Mouse (Mus musculus) embryonic facial prominence, embryonic 12.5 days (tissue): ENCODE measurements around the gene Gfod1. TPM values are rescaled to one million over a fixed set of nuclear protein-coding genes. Genes with fewer than 3 reads are reported as not detected.

Experiments used
- ATAC-seq: fragments of 200-750 bp; cut with Nextera tagmentation; 2 replicates; pipeline ENCODE4 v1.8.0; 2017; ENCODE audit not compliant: insufficient number of reproducible peaks, insufficient read depth, low FRiP score, low TSS enrichment
- H3K27ac ChIP-seq: fragments of 300-500 bp; sonication (generic); 2 replicates; pipeline ENCODE4 v1.5.1; 2016; ENCODE audit warnings: mild to moderate bottlenecking
- H3K27me3 ChIP-seq: fragments of 300-500 bp; sonication (generic); 2 replicates; pipeline ENCODE4 v1.6.1; 2016; ENCODE audit warnings: mild to moderate bottlenecking, moderate library complexity
- H3K36me3 ChIP-seq: fragments of 300-500 bp; sonication (generic); 2 replicates; pipeline ENCODE4 v1.6.1; 2016; ENCODE audit warnings: mild to moderate bottlenecking
- H3K4me1 ChIP-seq: fragments of 300-500 bp; sonication (generic); 2 replicates; pipeline ENCODE4 v1.6.1; 2016
- H3K4me2 ChIP-seq: fragments of 300-500 bp; sonication (generic); replicated peaks from 2 replicates; pipeline ENCODE4 v1.6.1; 2016; ENCODE audit warnings: mild to moderate bottlenecking, moderate library complexity
- H3K4me3 ChIP-seq: fragments of 300-500 bp; sonication (generic); 2 replicates; pipeline ENCODE4 v1.5.1; 2016; ENCODE audit warnings: mild to moderate bottlenecking
- H3K9ac ChIP-seq: fragments of 300-500 bp; sonication (generic); 2 replicates; pipeline ENCODE4 v1.6.1; 2016; ENCODE audit warnings: mild to moderate bottlenecking, moderate library complexity
- H3K9me3 ChIP-seq: fragments of 300-500 bp; sonication (generic); 2 replicates; pipeline ENCODE4 v1.6.1; 2016; ENCODE audit warnings: mild to moderate bottlenecking, moderate library complexity
- WGBS: fragments of 180-500 bp; shearing (Covaris S2); methylation state at CpG from one replicate; pipeline ENCODE4 v1.1.7; 2016; 5-methylcytosine and 5-hydroxymethylcytosine counted together
- polyA plus RNA-seq: library from polyadenylated mRNA; unstranded; fragments of >200 nt; fragmentation: Nextera tagmentation; extraction: Ambion mirVana; gene quantifications from 2 replicates; pipeline ENCODE4 v1.2.1, GENCODE M21; 2016

Gfod1 gene
- polyA plus RNA-seq, 1 experiment from 2014 or later, result 0.87 TPM

- Histone ChIP-seq H3K4me1 (peaks cover 27% of the 10 kb centered on the region), H3K36me3 (no peaks in the 10 kb centered on the region), H3K27ac (no peak overlapping the region), H3K9me3 (no peaks in the 10 kb centered on the region), H3K27me3 (no peaks in the 10 kb centered on the region), H3K4me2 (no peak overlapping the region), H3K9ac (no peak overlapping the region), H3K4me3 (no peak overlapping the region)
- 66% methylated on average over 6 of the region's 6 CpGs for WGBS
- no peak for ATAC-seq
These were observed 75.8 kb downstream of the Gfod1 start for GRCm38 (mm10) chr13:43228141-43228540.

- Histone ChIP-seq H3K9ac (no peak overlapping the region), H3K9me3 (no peaks in the 10 kb centered on the region), H3K4me1 (peaks cover 10% of the 10 kb centered on the region), H3K4me2 (no peak overlapping the region), H3K4me3 (no peak overlapping the region), H3K27ac (no peak overlapping the region), H3K36me3 (no peaks in the 10 kb centered on the region), H3K27me3 (no peaks in the 10 kb centered on the region)
- 72% methylated on average over 10 of the region's 10 CpGs for WGBS
- no peak for ATAC-seq
These were observed 77.9 kb downstream of the Gfod1 start for GRCm38 (mm10) chr13:43226041-43226440.

- Histone ChIP-seq H3K9me3 (no peaks in the 10 kb centered on the region), H3K36me3 (no peaks in the 10 kb centered on the region), H3K4me1 (peaks cover 2% of the 10 kb centered on the region), H3K27ac (no peak overlapping the region), H3K4me3 (no peak overlapping the region), H3K4me2 (no peak overlapping the region), H3K9ac (no peak overlapping the region), H3K27me3 (no peaks in the 10 kb centered on the region)
- no peak for ATAC-seq
- WGBS, result 69% methylated on average over 5 of the region's 5 CpGs
These were observed 78.8 kb downstream of the Gfod1 start for GRCm38 (mm10) chr13:43225161-43225560.

- Histone ChIP-seq H3K4me1 (0 out of 2 replicates have a peak, but pooled peaks cover 6% of the 10 kb centered on the region), H3K4me2 (no peak overlapping the region), H3K9me3 (no peaks in the 10 kb centered on the region), H3K4me3 (no peak overlapping the region), H3K27ac (no peak overlapping the region), H3K36me3 (no peaks in the 10 kb centered on the region), H3K9ac (no peak overlapping the region), H3K27me3 (no peaks in the 10 kb centered on the region)
- ATAC-seq, result no peak
- 78% methylated on average over 1 of the region's 1 CpGs for WGBS
These were observed 81.9 kb downstream of the Gfod1 start for GRCm38 (mm10) chr13:43222084-43222483.

GRCm38 (mm10) chr13:43221290-43221689 is 82.7 kb downstream of the Gfod1 start:
- no peak for ATAC-seq
- WGBS, result 89% methylated on average over 6 of the region's 6 CpGs
- Histone ChIP-seq H3K4me3 (no peak overlapping the region), H3K4me2 (no peak overlapping the region), H3K27ac (no peak overlapping the region), H3K9me3 (no peaks in the 10 kb centered on the region), H3K4me1 (0 out of 2 replicates have a peak, but pooled peaks cover 6% of the 10 kb centered on the region), H3K9ac (no peak overlapping the region), H3K27me3 (no peaks in the 10 kb centered on the region), H3K36me3 (no peaks in the 10 kb centered on the region)

GRCm38 (mm10) chr13:43220635-43221034 is 83.3 kb downstream of the Gfod1 start:
- Histone ChIP-seq H3K4me2 (no peak overlapping the region), H3K36me3 (no peaks in the 10 kb centered on the region), H3K27ac (no peak overlapping the region), H3K4me3 (no peak overlapping the region), H3K27me3 (no peaks in the 10 kb centered on the region), H3K4me1 (peaks cover 8% of the 10 kb centered on the region), H3K9me3 (no peaks in the 10 kb centered on the region), H3K9ac (no peak overlapping the region)
- no peak for ATAC-seq
- WGBS, result 87% methylated on average over 1 of the region's 1 CpGs

GRCm38 (mm10) chr13:43218764-43219163 is 85.2 kb downstream of the Gfod1 start:
- ATAC-seq, result no peak
- Histone ChIP-seq H3K36me3 (no peaks in the 10 kb centered on the region), H3K9me3 (no peaks in the 10 kb centered on the region), H3K4me1 (peaks cover 17% of the 10 kb centered on the region), H3K4me2 (no peak overlapping the region), H3K27me3 (no peaks in the 10 kb centered on the region), H3K4me3 (no peak overlapping the region), H3K9ac (no peak overlapping the region), H3K27ac (no peak overlapping the region)
- WGBS, result 51% methylated on average over 4 of the region's 4 CpGs

- H3K4me3 ChIP-seq, result no peak overlapping the region
- no peaks in the 10 kb centered on the region for H3K27me3 ChIP-seq
- 70% methylated on average over 4 of the region's 4 CpGs for WGBS
- peaks cover 17% of the 10 kb centered on the region for H3K4me1 ChIP-seq
- H3K9me3 ChIP-seq, result no peaks in the 10 kb centered on the region
- H3K9ac ChIP-seq, result no peak overlapping the region
- no peak for ATAC-seq
- H3K36me3 ChIP-seq, result no peaks in the 10 kb centered on the region
- no peak overlapping the region for H3K27ac ChIP-seq
- H3K4me2 ChIP-seq, result no peak overlapping the region
These were observed 85.7 kb downstream of the Gfod1 start for GRCm38 (mm10) chr13:43218284-43218683.

- Histone ChIP-seq H3K9ac (no peak overlapping the region), H3K4me2 (no peak overlapping the region), H3K4me3 (no peak overlapping the region), H3K27ac (no peak overlapping the region), H3K4me1 (peaks cover 17% of the 10 kb centered on the region), H3K36me3 (no peaks in the 10 kb centered on the region), H3K9me3 (no peaks in the 10 kb centered on the region), H3K27me3 (no peaks in the 10 kb centered on the region)
- 79% methylated on average over 4 of the region's 4 CpGs for WGBS
- no peak for ATAC-seq
These were observed 86.3 kb downstream of the Gfod1 start for GRCm38 (mm10) chr13:43217686-43218085.

GRCm38 (mm10) chr13:43217059-43217458 is 86.9 kb downstream of the Gfod1 start:
- Histone ChIP-seq H3K36me3 (no peaks in the 10 kb centered on the region), H3K4me3 (no peak overlapping the region), H3K27ac (no peak overlapping the region), H3K4me1 (peaks cover 19% of the 10 kb centered on the region), H3K9ac (no peak overlapping the region), H3K4me2 (no peak overlapping the region), H3K27me3 (no peaks in the 10 kb centered on the region), H3K9me3 (no peaks in the 10 kb centered on the region)
- WGBS, result 83% methylated on average over 8 of the region's 8 CpGs
- ATAC-seq, result no peak

- Histone ChIP-seq H3K4me3 (no peak overlapping the region), H3K4me1 (peaks cover 19% of the 10 kb centered on the region), H3K27ac (no peak overlapping the region), H3K4me2 (no peak overlapping the region), H3K9ac (no peak overlapping the region), H3K36me3 (no peaks in the 10 kb centered on the region), H3K9me3 (no peaks in the 10 kb centered on the region), H3K27me3 (no peaks in the 10 kb centered on the region)
- no peak for ATAC-seq
- WGBS, result 80% methylated on average over 9 of the region's 9 CpGs
These were observed 87.8 kb downstream of the Gfod1 start for GRCm38 (mm10) chr13:43215994-43216706.

- H3K9me3 ChIP-seq, result no peaks in the 10 kb centered on the region
- 15% methylated on average over 19 of the region's 19 CpGs for WGBS
- H3K4me2 ChIP-seq, result peak overlapping the region; percentile 36
- H3K27ac ChIP-seq, result no peak overlapping the region
- peaks cover 24% of the 10 kb centered on the region for H3K4me1 ChIP-seq
- no peaks in the 10 kb centered on the region for H3K27me3 ChIP-seq
- no peak overlapping the region for H3K9ac ChIP-seq
- no peaks in the 10 kb centered on the region for H3K36me3 ChIP-seq
- no peak for ATAC-seq
- H3K4me3 ChIP-seq, result 0 out of 2 replicates have a peak overlapping the region, but pooled peaks have one; percentile 7
These were observed 88.6 kb downstream of the Gfod1 start for GRCm38 (mm10) chr13:43215144-43215993.
